Mouse (Mus musculus) R1 (cell line): Measurements from ENCODE around the gene Lrrfip2.

Experiments used
- DNase-seq: peaks from one replicate; pipeline ENCODE4 v3.0.0-alpha.2; 2018; ENCODE audit warnings: low read depth, low spot score

Gene Lrrfip2

DNA sequence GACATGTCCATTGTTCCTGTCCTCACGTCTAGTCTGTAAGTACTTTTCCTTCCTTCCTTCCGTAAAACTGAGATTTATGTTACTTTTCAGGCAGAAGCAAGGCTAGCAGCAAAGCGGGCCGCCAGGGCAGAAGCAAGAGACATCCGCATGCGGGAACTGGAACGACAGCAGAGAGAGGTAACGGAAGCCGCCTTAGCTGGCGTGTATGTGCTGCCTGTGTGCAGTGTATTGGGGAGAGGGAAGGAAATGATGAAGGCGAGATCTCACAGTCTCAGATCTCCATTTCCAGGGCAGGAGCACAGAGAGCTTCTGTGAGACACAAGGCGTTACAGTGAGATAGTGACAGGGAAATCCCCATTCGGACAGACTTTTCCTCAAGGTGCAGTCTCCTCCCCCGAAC, 43.8 kb downstream of the Lrrfip2 start:
- no peak for DNase-seq

DNA sequence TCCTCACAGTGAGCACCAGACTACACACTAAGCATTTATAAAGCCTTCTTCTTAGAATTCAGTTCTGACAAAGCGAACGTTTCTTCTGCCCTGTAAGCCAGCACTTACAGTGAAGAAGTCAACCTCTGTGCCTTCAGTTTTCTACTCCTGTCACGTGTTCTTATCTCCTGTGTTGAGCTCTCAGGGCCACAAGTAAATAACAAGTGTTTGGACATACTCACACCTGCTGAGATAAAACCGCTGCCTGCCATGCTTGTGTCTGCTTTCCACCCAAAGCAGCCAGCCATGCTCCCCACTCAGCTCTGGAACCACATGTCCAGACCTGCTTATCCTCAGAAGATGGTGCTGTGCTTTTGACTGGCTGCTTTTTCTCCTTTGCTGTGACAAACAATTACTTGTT, 49.2 kb downstream of the Lrrfip2 start:
- DNase-seq: peak; percentile 56

DNA sequence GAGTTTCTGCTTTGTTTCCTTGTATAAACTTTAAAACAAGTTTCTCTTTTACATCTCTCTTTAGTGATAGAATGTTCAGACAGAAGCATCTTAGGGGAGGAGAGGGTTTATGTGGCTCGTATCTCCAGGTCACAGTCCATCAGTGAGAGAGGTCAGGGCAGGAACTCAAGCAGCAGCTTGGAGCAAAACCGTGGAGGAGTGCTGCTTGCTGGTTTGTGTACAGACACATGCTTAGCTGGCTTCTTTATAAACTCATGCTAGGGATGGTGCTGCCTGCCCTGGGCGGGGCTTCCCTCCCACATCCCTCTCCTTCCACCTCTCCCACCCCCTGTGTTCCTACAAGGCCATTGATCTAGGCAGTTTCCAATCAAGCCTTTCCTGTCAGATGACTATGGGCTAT, 53.0 kb downstream of the Lrrfip2 start:
- DNase-seq: no peak

DNA sequence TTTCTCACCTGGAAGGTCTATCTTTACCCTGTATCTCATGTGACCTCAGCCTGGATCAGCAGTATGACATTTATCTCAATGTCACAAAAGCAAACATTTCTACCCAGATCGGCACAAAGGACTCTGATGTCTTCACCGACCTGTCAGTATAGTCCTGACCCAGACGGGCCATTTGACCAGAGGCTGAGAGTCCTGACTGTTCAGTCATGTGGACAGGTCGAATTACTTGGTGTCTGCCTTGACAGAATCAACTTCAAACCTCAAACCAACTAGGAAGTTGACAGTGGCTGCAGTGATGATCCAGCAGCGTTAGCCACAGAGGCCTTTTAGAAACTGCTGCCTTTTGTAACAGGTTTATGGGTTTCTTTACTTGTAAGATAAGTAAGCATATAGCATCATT, 56.7 kb downstream of the Lrrfip2 start:
- no peak for DNase-seq

GRCm38 (mm10) chr9:111178971-111179370, 61.6 kb downstream of the Lrrfip2 start:
- DNase-seq: no peak

DNA sequence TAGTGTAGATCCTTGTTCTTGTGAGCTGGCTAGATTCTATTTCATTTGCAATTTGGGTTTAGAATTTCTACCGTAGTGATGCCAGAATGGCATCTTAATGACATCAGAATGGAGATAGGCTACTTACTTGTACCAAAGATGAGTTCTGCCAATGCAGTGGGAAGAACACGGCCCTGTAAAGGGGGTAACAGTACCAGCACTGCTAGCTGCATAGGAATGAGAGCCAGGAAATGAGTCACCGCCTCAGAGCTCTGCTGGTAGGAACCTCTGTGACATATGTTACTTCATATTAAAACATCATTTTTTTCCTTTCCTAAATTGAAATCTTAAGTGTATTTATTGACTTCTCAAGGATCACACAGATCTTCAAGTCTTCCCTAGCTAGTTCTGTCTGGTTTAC, 64.8 kb downstream of the Lrrfip2 start:
- DNase-seq: no peak

- DNase-seq: no peak
Observed at GRCm38 (mm10) chr9:111184929-111185328, 67.5 kb downstream of the Lrrfip2 start.

DNA sequence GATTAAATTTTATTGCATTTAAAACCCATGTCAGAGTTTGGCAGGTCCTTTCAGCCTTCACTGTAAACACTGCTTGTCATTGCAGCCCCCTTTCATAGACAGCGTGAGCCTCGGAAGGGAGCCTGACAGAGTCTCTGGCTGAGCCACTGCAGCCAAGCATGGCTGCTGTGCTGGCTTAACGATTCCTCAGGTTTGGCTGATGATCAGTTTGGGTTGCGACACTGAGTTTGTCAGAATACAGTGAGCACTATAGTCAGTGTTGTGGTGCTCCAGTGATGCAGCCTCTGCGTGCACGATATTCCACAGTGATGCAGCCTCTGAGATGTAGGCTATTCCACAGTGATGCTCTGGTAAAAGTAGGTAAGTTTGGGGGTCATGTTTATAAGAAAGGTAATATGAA, 69.5 kb downstream of the Lrrfip2 start:
- DNase-seq: no peak

DNA sequence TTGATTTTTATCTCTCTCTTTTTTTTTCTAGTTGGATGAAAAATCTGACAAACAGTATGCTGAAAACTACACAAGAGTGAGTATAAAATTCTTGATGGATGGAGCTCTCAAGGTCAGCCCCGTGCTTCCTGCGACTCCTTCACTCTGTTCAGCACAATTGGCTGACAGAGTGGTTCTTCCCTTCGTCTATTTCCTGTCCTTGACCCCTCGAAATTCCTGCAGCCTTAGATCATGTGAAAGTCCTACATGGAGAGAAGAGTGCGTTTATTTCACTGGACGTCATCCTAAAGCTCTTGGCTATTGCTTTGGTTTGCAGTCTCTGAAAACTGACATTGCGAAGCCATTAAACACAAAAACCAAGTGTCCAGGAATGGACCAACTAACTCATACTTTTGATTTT, 71.3 kb downstream of the Lrrfip2 start:
- DNase-seq: no peak

DNA sequence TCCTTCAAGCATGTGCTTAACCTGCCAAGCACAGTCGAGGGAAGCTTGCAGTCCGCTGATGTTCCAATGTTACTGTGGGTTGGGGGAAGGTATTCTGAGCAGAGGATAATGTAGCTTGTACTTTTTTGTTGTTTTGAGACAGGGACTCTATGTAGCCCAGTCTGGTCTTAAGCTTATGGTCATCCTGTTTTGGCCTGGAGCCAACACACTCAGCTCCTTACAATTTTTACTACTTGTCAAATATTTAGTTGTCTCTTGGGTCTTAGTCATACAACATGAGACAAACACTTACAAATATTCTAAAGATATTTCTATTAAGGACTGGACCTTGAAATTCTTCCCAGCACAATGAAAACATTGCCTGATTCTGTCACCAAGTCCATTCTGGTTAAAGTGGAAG, 75.8 kb downstream of the Lrrfip2 start:
- no peak for DNase-seq

GRCm38 (mm10) chr9:111197116-111197515, 79.7 kb downstream of the Lrrfip2 start:
- no peak for DNase-seq

DNA sequence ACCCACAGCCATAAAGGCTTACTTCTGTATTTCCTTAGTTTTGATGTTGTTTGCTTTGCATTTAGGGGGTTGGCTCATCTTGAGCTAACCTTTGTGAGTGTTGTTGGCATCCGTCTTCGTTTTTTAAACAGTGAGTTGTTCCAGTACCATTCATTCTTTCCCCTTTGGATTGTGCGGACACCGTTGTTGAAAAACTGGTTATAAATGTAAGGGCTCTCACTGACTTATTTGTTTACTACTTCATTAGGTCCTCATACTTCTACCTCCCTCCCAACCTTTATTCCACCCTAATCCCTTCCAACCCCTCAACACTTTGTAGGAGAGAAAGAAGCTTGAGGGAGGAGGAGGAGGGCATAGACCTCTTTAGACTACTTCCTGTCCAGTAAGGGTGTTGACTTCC, 80.3 kb downstream of the Lrrfip2 start:
- no peak for DNase-seq

- DNase-seq: no peak
Observed at GRCm38 (mm10) chr9:111198332-111198731, 80.9 kb downstream of the Lrrfip2 start.

DNA sequence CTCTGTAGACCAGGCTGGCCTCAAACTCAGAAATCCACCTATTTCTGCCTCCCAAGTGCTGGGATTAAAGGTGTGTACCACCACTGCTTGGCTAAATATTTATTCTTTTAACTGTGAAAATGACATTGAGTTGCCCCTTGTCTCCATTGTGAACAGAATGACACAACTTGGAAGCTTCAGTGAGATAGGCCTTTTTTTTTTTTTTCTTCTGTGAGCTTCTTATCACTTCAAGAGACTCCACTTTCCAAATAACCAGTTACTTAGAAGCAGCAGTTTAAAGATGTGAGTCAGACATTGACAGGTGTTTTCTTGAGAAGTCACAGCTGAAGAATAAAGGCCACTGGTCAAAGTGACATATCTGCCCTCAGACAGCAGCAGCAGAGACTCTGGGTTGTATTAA, 82.8 kb downstream of the Lrrfip2 start:
- DNase-seq: no peak

DNA sequence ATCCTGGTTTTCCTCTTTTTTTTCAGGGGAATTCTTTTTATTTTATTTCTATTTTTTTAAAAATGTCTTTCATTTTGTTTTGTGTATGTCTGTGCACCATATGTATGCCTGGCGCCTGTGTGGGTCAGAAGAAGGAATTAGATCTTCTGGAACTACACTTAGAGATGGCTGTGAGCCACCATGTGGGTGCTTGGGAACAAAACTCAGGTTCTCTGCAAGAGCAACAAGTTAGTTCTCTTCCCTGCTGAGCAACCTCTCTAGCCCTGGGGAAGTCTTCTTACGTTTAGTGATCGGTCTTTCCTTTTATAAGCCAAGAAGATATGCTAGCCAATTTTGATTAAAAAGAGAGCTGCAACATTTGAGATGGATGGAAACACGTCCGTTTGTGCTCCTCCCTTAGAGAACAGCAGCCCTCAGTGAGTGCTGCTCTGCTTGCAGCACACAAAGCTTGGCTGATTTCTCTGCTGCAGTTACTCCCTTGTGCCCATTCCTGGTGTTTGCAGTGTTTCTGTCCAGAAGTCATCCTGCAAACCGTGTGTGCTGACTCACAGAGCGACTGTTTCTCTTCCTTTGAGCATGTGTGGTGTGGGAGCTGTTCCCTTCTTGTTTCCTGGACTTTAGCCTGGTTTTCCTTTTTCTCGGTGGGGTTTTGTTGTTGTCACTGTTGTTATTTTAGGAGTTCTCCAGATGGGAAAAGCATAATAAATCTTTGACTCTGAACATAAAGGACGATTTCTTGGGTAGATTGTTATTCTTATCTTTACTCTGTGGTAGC, 87.4 kb downstream of the Lrrfip2 start:
- no peak for DNase-seq

DNA sequence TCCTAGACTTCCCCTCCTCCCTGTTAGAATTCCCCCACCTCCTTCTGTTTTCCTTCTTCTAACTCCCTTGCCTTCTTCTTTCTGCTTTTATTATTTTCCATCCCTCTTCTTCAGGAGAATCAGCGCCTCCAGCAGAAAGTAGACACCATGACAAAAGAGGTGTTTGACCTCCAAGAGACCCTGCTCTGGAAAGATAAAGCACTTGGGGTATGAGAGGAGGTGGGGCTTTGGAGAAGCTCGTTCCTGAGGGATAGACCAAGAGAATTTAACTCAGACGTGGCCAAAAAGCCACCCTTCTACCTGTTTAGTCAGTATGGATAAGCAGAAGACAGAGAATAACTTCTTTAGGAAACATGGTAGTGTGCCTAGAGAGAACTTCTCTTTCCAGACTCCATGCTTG, 90.3 kb downstream of the Lrrfip2 start:
- DNase-seq: no peak

GRCm38 (mm10) chr9:111208185-111208584, 90.8 kb downstream of the Lrrfip2 start:
- no peak for DNase-seq

- DNase-seq: no peak
Observed at GRCm38 (mm10) chr9:111209158-111209699, 91.8 kb downstream of the Lrrfip2 start.

- no peak for DNase-seq
Observed at GRCm38 (mm10) chr9:111210412-111210811, 93.0 kb downstream of the Lrrfip2 start.

- no peak for DNase-seq
Observed at GRCm38 (mm10) chr9:111211122-111212041, 94.0 kb downstream of the Lrrfip2 start.

DNA sequence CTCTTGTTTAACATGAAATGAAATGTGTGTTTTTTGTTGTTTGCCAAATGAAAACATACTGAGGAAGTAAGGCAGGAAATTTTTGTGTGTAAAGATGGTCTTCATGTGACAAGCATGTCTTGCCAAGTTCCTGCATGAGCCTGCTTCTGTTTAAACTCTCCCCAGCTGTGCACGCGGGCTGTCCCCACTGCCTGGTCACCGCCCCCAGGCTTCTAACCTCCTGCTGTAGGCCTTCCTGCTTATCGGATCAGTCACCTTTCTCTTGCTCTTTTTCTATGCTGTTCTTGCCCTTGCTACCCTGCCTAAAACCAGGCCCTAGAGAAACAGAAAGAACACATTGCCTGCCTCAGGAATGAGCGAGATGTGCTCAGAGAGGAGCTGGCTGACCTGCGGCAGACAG, 96.1 kb downstream of the Lrrfip2 start:
- no peak for DNase-seq

DNA sequence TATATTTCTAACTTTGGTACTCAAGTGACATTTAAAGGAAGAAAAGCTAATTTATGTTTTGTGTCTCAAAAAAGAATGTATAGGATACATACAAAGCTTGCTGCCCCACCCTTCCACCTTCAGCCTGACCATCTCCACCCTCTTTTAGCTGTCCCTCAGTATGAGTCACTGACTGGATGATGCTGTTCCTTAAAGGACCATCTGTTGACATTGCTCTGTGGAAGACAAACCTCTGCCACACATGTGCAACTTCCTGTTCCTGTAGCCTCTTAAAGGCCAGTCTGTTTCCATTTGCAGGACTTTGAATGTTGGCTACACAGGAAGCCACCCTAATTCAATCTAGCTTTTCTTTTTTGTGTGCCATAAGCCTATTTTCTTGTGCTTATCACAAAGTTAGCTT, 99.0 kb downstream of the Lrrfip2 start:
- DNase-seq: no peak
